Mouse (Mus musculus) forebrain, embryonic 16.5 days (tissue): ENCODE results near the gene Tspan5. TPM values are rescaled to one million over a fixed set of nuclear protein-coding genes. Genes with fewer than 3 reads are reported as not detected.
A peak's percentile ranks its signal among the peaks of the same experiment; 100 is the strongest.

Source experiments
- ATAC-seq: fragments of 200-750 bp; cut with Nextera tagmentation; 2 replicates; pipeline ENCODE4 v1.8.0; 2017; ENCODE audit warnings: mild to moderate bottlenecking, moderate library complexity
- H3K27ac ChIP-seq: fragments of 300-500 bp; sonication (generic); 2 replicates; pipeline ENCODE4 v1.5.1; 2014; ENCODE audit warnings: low read length, control low read depth
- H3K27me3 ChIP-seq: fragments of 300-500 bp; sonication (generic); replicated peaks from 2 replicates; pipeline ENCODE4 v1.6.1; 2014; ENCODE audit warnings: low read length; ENCODE audit not compliant: control insufficient read depth, insufficient read depth
- H3K36me3 ChIP-seq: fragments of 300-500 bp; sonication (generic); 2 replicates; pipeline ENCODE4 v1.6.1; 2014; ENCODE audit not compliant: control insufficient read depth, insufficient read depth
- H3K4me1 ChIP-seq: fragments of 300-500 bp; sonication (generic); replicated peaks from 2 replicates; pipeline ENCODE4 v1.6.1; 2014; ENCODE audit warnings: low read length; ENCODE audit not compliant: control insufficient read depth, insufficient read depth
- H3K4me2 ChIP-seq: fragments of 300-500 bp; sonication (generic); 2 replicates; pipeline ENCODE4 v1.6.1; 2014; ENCODE audit warnings: mild to moderate bottlenecking, low read length, control low read depth
- H3K4me3 ChIP-seq: fragments of 300-500 bp; sonication (generic); replicated peaks from 2 replicates; pipeline ENCODE4 v1.5.1; 2014; ENCODE audit warnings: mild to moderate bottlenecking, low read length, control low read depth
- H3K9ac ChIP-seq: fragments of 300-500 bp; sonication (generic); replicated peaks from 2 replicates; pipeline ENCODE4 v1.6.1; 2014; ENCODE audit warnings: low read depth, low read length, control low read depth
- H3K9me3 ChIP-seq: fragments of 300-500 bp; sonication (generic); 2 replicates; pipeline ENCODE4 v1.6.1; 2016; ENCODE audit warnings: low read length; ENCODE audit not compliant: control insufficient read depth
- WGBS: fragments of 180-500 bp; shearing (Covaris S2); extraction: QIAGEN DNeasy Blood & Tissue Kit; methylation state at CpG from one replicate; pipeline ENCODE4 v1.1.7; 2014; 5-methylcytosine and 5-hydroxymethylcytosine counted together
- polyA plus RNA-seq: library from polyadenylated mRNA; unstranded; fragments of >200 nt; fragmentation: Nextera tagmentation; extraction: Ambion mirVana; gene quantifications from 2 replicates; pipeline ENCODE4 v1.2.1, GENCODE M21; 2015

Gene Tspan5
- polyA plus RNA-seq, 1 experiment from 2014 or later: 98.7 TPM

- 66% methylated on average over 8 of the region's 8 CpGs for WGBS
- H3K4me1 ChIP-seq: peaks cover 21% of the 10 kb centered on the region
- no peak for ATAC-seq
Measured at GRCm38 (mm10) chr3:138740843-138741540, 1.0 kb upstream of the Tspan5 start.

GRCm38 (mm10) chr3:138742566-138742930 is 553 bp downstream of the Tspan5 start:
- ATAC-seq: peak; percentile 21
- Histone ChIP-seq H3K9me3 (no peaks in the 10 kb centered on the region), H3K9ac (peak overlapping the region; percentile 94), H3K4me1 (peaks cover 30% of the 10 kb centered on the region), H3K4me2 (peak overlapping the region; percentile 78), H3K36me3 (no peaks in the 10 kb centered on the region), H3K27me3 (no peaks in the 10 kb centered on the region), H3K27ac (peak overlapping the region; percentile 96), H3K4me3 (peak overlapping the region; percentile 97)
- WGBS: 0% methylated on average over 22 of the region's 23 CpGs

More at GRCm38 (mm10) chr3:138740843-138741540, 1.0 kb upstream of the Tspan5 start:
- no peaks in the 10 kb centered on the region for H3K36me3 ChIP-seq
- H3K9me3 ChIP-seq: no peaks in the 10 kb centered on the region
- peak overlapping the region; percentile 97 for H3K4me3 ChIP-seq
- H3K9ac ChIP-seq: peak overlapping the region; percentile 26; the same call in 1 of the 2 replicates
- H3K27ac ChIP-seq: no peak overlapping the region; the same call in 1 of the 2 replicates
- H3K27me3 ChIP-seq: no peaks in the 10 kb centered on the region
- H3K4me2 ChIP-seq: peak overlapping the region; percentile 78

GRCm38 (mm10) chr3:138743061-138743671 is 1.2 kb downstream of the Tspan5 start:
- ATAC-seq: peak; percentile 74
- no peaks in the 10 kb centered on the region for H3K36me3 ChIP-seq
- peaks cover 34% of the 10 kb centered on the region for H3K4me1 ChIP-seq
- peak overlapping the region; percentile 96 for H3K27ac ChIP-seq
- under 1% methylated on average over 33 of the region's 33 CpGs for WGBS
- peak overlapping the region; percentile 78 for H3K4me2 ChIP-seq
- H3K9me3 ChIP-seq: no peaks in the 10 kb centered on the region
- no peaks in the 10 kb centered on the region for H3K27me3 ChIP-seq
- H3K4me3 ChIP-seq: peak overlapping the region; percentile 97
- peak overlapping the region; percentile 94 for H3K9ac ChIP-seq

DNA sequence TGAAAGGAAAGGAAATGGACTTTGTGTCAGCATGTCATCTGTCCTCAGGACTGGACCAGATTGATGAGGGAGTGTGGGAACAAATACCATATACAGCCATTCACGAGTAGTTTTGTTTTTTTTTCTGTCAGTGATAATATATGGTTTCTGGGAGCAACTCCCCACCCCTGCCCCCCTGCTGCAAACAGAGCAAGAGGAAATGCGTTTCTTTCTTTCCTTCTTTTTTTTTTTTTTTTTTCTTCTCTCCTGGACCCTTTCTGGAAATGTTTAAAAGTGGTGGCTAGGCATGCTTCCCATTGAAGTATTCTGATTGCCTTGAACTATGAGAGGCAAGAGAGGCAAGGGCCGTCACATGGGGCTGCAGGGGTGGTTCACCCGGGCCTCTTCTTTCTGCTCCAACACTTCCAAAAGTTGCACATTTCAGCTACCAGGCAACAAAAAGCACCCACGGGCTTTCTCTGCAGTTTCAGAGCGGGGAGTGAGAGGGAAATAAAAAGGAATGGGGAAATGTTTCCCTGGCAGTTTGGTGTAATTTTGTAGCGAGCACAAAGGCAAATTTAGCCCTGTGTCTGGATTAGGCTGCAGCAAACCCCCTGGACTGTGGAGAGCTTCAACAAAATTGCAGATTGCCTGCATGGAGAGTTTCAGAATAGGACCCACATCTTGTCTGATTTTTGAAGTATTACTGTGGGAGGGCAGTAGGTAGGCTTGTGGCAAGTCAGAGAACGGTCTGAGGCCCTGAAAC is 2.2 kb downstream of the Tspan5 start:
- 18% methylated on average over 8 of the region's 8 CpGs for WGBS
- H3K27ac ChIP-seq: no peak overlapping the region

GRCm38 (mm10) chr3:138745091-138745490 is 3.1 kb downstream of the Tspan5 start:
- 0 out of 2 replicates have a peak overlapping the region, but pooled peaks have one; percentile 8 for H3K9ac ChIP-seq
- no peaks in the 10 kb centered on the region for H3K9me3 ChIP-seq
- 62% methylated on average over 11 of the region's 11 CpGs for WGBS
- peaks cover 39% of the 10 kb centered on the region for H3K4me1 ChIP-seq
- no peaks in the 10 kb centered on the region for H3K36me3 ChIP-seq
- H3K27ac ChIP-seq: 0 out of 2 replicates have a peak overlapping the region, but pooled peaks have one; percentile 17
- no peak for ATAC-seq
- H3K4me3 ChIP-seq: peak overlapping the region; percentile 97; the same call in 1 of the 2 replicates
- H3K4me2 ChIP-seq: peak overlapping the region; percentile 78
- H3K27me3 ChIP-seq: no peaks in the 10 kb centered on the region

More for the DNA sequence above, 2.2 kb downstream of the Tspan5 start:
- H3K27me3 ChIP-seq: no peaks in the 10 kb centered on the region
- H3K4me1 ChIP-seq: peaks cover 36% of the 10 kb centered on the region
- no peaks in the 10 kb centered on the region for H3K9me3 ChIP-seq
- peak overlapping the region; percentile 78 for H3K4me2 ChIP-seq
- peak overlapping the region; percentile 97 for H3K4me3 ChIP-seq
- H3K36me3 ChIP-seq: no peaks in the 10 kb centered on the region
- H3K9ac ChIP-seq: peak overlapping the region; percentile 94
- ATAC-seq: no peak

GRCm38 (mm10) chr3:138745596-138745995 is 3.6 kb downstream of the Tspan5 start:
- Histone ChIP-seq H3K4me2 (no peak overlapping the region; the same call in 1 of the 2 replicates), H3K4me3 (no peak overlapping the region), H3K4me1 (peaks cover 39% of the 10 kb centered on the region), H3K9ac (no peak overlapping the region), H3K36me3 (no peaks in the 10 kb centered on the region), H3K9me3 (no peaks in the 10 kb centered on the region), H3K27ac (no peak overlapping the region), H3K27me3 (no peaks in the 10 kb centered on the region)
- ATAC-seq: no peak
- 83% methylated on average over 4 of the region's 4 CpGs for WGBS

DNA sequence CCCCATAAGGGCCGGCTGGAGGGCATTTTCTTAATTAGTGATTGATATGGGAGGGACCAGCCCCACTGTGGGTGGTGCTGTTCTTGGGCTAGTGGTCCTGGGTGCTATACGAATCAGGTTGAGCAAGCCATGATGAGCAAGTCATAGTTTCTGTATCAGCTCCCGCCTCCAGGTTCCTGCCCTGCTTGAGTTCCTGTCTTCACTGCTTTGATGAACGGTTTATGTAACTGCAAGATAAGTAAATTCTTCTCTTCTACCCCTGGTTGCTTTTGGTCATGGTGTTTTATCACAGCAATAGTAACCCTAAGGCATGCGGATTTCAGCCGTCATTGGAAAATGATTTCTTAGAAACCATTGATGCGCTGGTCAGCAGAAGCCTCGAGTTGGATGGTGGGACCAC is 4.6 kb downstream of the Tspan5 start:
- Histone ChIP-seq H3K27me3 (no peaks in the 10 kb centered on the region), H3K4me2 (no peak overlapping the region), H3K4me1 (peaks cover 34% of the 10 kb centered on the region), H3K4me3 (no peak overlapping the region), H3K27ac (no peak overlapping the region), H3K36me3 (no peaks in the 10 kb centered on the region), H3K9me3 (no peaks in the 10 kb centered on the region), H3K9ac (no peak overlapping the region)
- WGBS: 95% methylated on average over 8 of the region's 8 CpGs
- ATAC-seq: no peak

- peaks cover 34% of the 10 kb centered on the region for H3K4me1 ChIP-seq
- no peaks in the 10 kb centered on the region for H3K36me3 ChIP-seq
- no peaks in the 10 kb centered on the region for H3K9me3 ChIP-seq
- 69% methylated on average over 5 of the region's 5 CpGs for WGBS
- no peak for ATAC-seq
- H3K9ac ChIP-seq: no peak overlapping the region
- H3K27ac ChIP-seq: no peak overlapping the region
- H3K4me2 ChIP-seq: no peak overlapping the region
- no peak overlapping the region for H3K4me3 ChIP-seq
- no peaks in the 10 kb centered on the region for H3K27me3 ChIP-seq
Measured at GRCm38 (mm10) chr3:138747035-138747434, 5.0 kb downstream of the Tspan5 start.

- no peak overlapping the region for H3K4me3 ChIP-seq
- H3K9ac ChIP-seq: no peak overlapping the region
- no peak for ATAC-seq
- H3K4me1 ChIP-seq: peaks cover 44% of the 10 kb centered on the region
- no peaks in the 10 kb centered on the region for H3K36me3 ChIP-seq
- no peaks in the 10 kb centered on the region for H3K27me3 ChIP-seq
- no peaks in the 10 kb centered on the region for H3K9me3 ChIP-seq
- H3K27ac ChIP-seq: no peak overlapping the region
- H3K4me2 ChIP-seq: no peak overlapping the region
- 82% methylated on average over 5 of the region's 5 CpGs for WGBS
Measured at GRCm38 (mm10) chr3:138747985-138748384, 6.0 kb downstream of the Tspan5 start.
